Mouse (Mus musculus) embryonic facial prominence, embryonic 13.5 days (tissue): ENCODE measurements at regions not wholly inside any gene's neighbourhood (a gene's known extent, or its start where the extent isn't known, plus 50 kb on each side); places are given as distances from the start of the nearest gene placed in this dataset.

ENCODE experiments used
- ATAC-seq: fragments of 200-750 bp; cut with Nextera tagmentation; 2 replicates; pipeline ENCODE4 v1.8.0; 2017; ENCODE audit warnings: low read depth; ENCODE audit not compliant: insufficient number of reproducible peaks, insufficient read depth, low FRiP score, low TSS enrichment
- H3K27ac ChIP-seq: fragments of 300-500 bp; sonication (generic); 2 replicates; pipeline ENCODE4 v1.5.1; 2015; ENCODE audit warnings: moderate library complexity, mild to moderate bottlenecking, inconsistent platforms
- H3K27me3 ChIP-seq: fragments of 300-500 bp; sonication (generic); 2 replicates; pipeline ENCODE4 v1.6.1; 2015; ENCODE audit warnings: mild to moderate bottlenecking, inconsistent platforms
- H3K36me3 ChIP-seq: fragments of 300-500 bp; sonication (generic); 2 replicates; pipeline ENCODE4 v1.6.1; 2015; ENCODE audit warnings: mild to moderate bottlenecking, inconsistent platforms
- H3K4me1 ChIP-seq: fragments of 300-500 bp; sonication (generic); 2 replicates; pipeline ENCODE4 v1.6.1; 2015; ENCODE audit warnings: inconsistent platforms
- H3K4me2 ChIP-seq: fragments of 300-500 bp; sonication (generic); 2 replicates; pipeline ENCODE4 v1.6.1; 2015; ENCODE audit warnings: moderate library complexity, mild to moderate bottlenecking, inconsistent platforms
- H3K4me3 ChIP-seq: fragments of 300-500 bp; sonication (generic); 2 replicates; pipeline ENCODE4 v1.5.1; 2015; ENCODE audit warnings: mild to moderate bottlenecking, inconsistent platforms
- H3K9ac ChIP-seq: fragments of 300-500 bp; sonication (generic); 2 replicates; pipeline ENCODE4 v1.6.1; 2015; ENCODE audit warnings: mild to moderate bottlenecking, inconsistent platforms
- H3K9me3 ChIP-seq: fragments of 300-500 bp; sonication (generic); 2 replicates; pipeline ENCODE4 v1.6.1; 2016; ENCODE audit warnings: inconsistent platforms
- WGBS: fragments of 180-500 bp; shearing (Covaris S2); methylation state at CpG from one replicate; pipeline ENCODE4 v1.1.7; 2015; ENCODE audit warnings: mixed read lengths; 5-methylcytosine and 5-hydroxymethylcytosine counted together

- ATAC-seq: no peak
- no peak overlapping the region for H3K9ac ChIP-seq
- H3K9me3 ChIP-seq: no peaks in the 10 kb centered on the region
- no peaks in the 10 kb centered on the region; the same call in 1 of the 2 replicates for H3K27me3 ChIP-seq
- peaks cover 13% of the 10 kb centered on the region for H3K4me1 ChIP-seq
- 84% methylated on average over 6 of the region's 6 CpGs for WGBS
- no peaks in the 10 kb centered on the region for H3K36me3 ChIP-seq
- no peak overlapping the region for H3K27ac ChIP-seq
- no peak overlapping the region for H3K4me2 ChIP-seq
- no peak overlapping the region for H3K4me3 ChIP-seq
These were observed 58.6 kb upstream of the Arntl start for GRCm38 (mm10) chr7:113148700-113149099.

GRCm38 (mm10) chr7:113149966-113150470 lies 57.2 kb upstream of the Arntl start:
- H3K27ac ChIP-seq: no peak overlapping the region
- WGBS: 74% methylated on average over 4 of the region's 4 CpGs
- H3K27me3 ChIP-seq: no peaks in the 10 kb centered on the region; the same call in 1 of the 2 replicates
- H3K4me1 ChIP-seq: peaks cover 13% of the 10 kb centered on the region
- no peak for ATAC-seq
- H3K4me3 ChIP-seq: no peak overlapping the region
- no peak overlapping the region for H3K4me2 ChIP-seq
- no peaks in the 10 kb centered on the region for H3K9me3 ChIP-seq
- H3K9ac ChIP-seq: no peak overlapping the region
- H3K36me3 ChIP-seq: no peaks in the 10 kb centered on the region

GRCm38 (mm10) chr7:113150789-113151188 lies 56.5 kb upstream of the Arntl start:
- H3K27me3 ChIP-seq: no peaks in the 10 kb centered on the region; the same call in 1 of the 2 replicates

GRCm38 (mm10) chr7:113151499-113151898 lies 55.8 kb upstream of the Arntl start:
- Histone ChIP-seq H3K4me3 (no peak overlapping the region), H3K27me3 (no peaks in the 10 kb centered on the region; the same call in 1 of the 2 replicates), H3K9ac (no peak overlapping the region), H3K27ac (no peak overlapping the region), H3K4me1 (peaks cover 13% of the 10 kb centered on the region), H3K9me3 (no peaks in the 10 kb centered on the region), H3K36me3 (no peaks in the 10 kb centered on the region), H3K4me2 (no peak overlapping the region)
- no peak for ATAC-seq
- 44% methylated on average over 6 of the region's 6 CpGs for WGBS

More at GRCm38 (mm10) chr7:113150789-113151188, 56.5 kb upstream of the Arntl start:
- ATAC-seq: no peak
- no peak overlapping the region for H3K9ac ChIP-seq
- H3K4me3 ChIP-seq: no peak overlapping the region
- no peak overlapping the region for H3K4me2 ChIP-seq
- no peaks in the 10 kb centered on the region for H3K9me3 ChIP-seq
- WGBS: 50% methylated on average over 6 of the region's 6 CpGs
- H3K27ac ChIP-seq: no peak overlapping the region
- H3K4me1 ChIP-seq: peaks cover 13% of the 10 kb centered on the region
- no peaks in the 10 kb centered on the region for H3K36me3 ChIP-seq

DNA sequence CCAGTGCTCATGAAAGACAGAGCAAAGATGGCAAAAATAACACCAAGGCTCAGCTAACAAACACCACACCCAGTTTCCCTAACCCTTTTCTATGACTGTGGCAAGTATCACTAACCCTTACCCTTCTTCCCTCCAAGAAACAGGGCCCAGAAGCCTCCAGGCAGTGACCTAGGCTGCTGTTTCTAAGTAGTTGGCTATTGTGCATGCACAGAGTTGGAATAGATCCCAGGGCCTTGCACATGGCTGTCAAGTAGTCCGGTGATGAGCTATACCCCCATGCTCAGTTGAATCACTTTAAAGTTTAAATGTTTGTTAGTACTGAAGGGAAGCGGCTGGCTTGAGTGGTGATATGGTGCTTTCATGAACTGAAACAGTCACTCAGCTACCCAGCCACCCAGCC lies 53.9 kb upstream of the Arntl start:
- ATAC-seq: no peak
- peaks cover 8% of the 10 kb centered on the region; the same call in 1 of the 2 replicates for H3K4me1 ChIP-seq
- H3K27ac ChIP-seq: no peak overlapping the region
- no peak overlapping the region for H3K4me3 ChIP-seq
- H3K9ac ChIP-seq: no peak overlapping the region
- WGBS: 91% methylated on average over 2 of the region's 2 CpGs
- H3K4me2 ChIP-seq: no peak overlapping the region
- H3K9me3 ChIP-seq: no peaks in the 10 kb centered on the region
- no peaks in the 10 kb centered on the region for H3K36me3 ChIP-seq
- no peaks in the 10 kb centered on the region for H3K27me3 ChIP-seq

- Histone ChIP-seq H3K9me3 (no peaks in the 10 kb centered on the region), H3K4me1 (peaks cover 8% of the 10 kb centered on the region; the same call in 1 of the 2 replicates), H3K9ac (no peak overlapping the region), H3K27me3 (no peaks in the 10 kb centered on the region), H3K4me2 (no peak overlapping the region), H3K27ac (no peak overlapping the region), H3K36me3 (no peaks in the 10 kb centered on the region), H3K4me3 (no peak overlapping the region)
- 68% methylated on average over 4 of the region's 4 CpGs for WGBS
- no peak for ATAC-seq
These were observed 53.2 kb upstream of the Arntl start for GRCm38 (mm10) chr7:113154066-113154465.

DNA sequence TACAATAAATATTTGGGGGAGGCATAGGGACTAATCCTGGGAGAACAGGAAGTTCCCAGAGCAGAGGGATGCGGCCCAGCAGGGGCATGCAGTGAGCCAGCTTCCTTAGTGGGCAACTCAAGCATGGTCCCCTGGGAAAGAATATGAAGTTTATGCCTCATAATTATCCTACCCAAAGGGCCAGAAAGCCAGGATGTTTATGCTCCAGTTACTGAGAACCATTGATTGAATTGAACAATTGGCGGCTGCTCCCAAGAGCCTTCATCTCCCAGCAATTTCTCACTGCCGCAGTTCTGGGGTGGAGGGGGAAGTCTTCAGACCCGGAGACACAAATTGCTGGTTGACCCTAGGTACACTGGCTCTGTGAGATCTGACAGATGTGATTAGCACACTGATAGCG lies 50.9 kb upstream of the Arntl start:
- no peaks in the 10 kb centered on the region for H3K36me3 ChIP-seq
- H3K9me3 ChIP-seq: no peaks in the 10 kb centered on the region
- H3K9ac ChIP-seq: no peak overlapping the region
- no peak for ATAC-seq
- peaks cover 8% of the 10 kb centered on the region; the same call in 1 of the 2 replicates for H3K4me1 ChIP-seq
- H3K4me3 ChIP-seq: no peak overlapping the region
- WGBS: 70% methylated on average over 5 of the region's 5 CpGs
- no peak overlapping the region for H3K27ac ChIP-seq
- H3K27me3 ChIP-seq: no peaks in the 10 kb centered on the region
- no peak overlapping the region for H3K4me2 ChIP-seq

DNA sequence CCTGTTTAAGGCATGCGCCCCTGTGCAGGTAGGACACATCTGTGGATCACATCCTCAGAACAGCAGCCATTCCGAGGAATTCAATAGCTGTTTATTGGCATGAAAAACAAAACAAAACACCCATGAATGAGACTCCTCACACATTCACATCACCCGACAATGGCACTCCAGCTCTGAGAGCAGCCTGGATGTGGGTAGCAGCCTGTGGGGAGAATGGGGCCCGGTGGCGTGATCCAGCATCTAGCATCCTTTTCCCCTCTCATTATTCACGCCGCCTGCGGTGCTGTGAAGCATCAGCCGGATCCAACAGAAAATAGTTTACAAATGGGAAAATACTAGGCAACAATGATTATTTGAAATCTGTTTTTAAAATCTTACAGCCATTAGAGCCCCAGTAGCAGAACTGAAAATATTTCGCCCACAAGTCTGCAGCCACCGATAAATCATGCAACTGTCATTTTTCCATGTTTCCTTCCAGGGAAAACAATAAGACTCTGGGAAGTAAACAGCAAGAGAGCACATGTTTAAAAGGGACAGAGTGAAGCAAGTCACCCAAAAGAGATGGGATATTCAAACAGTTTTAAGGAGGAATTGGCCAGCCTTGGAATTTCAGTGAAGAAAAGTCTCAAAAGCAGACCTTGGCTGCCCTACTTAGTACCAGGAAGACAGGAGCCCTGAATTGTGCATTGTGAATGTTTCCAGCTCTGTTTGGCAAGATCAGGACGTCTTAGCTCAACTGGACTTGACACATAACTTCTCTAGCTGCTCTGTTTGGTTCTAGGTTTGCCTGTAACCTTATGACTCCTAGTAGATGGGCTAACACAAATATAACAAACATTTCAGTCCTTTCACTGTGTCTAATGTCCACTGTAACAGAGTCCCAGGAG lies 50.2 kb upstream of the Arntl start:
- 0 out of 2 replicates have a peak, but pooled peaks cover 8% of the 10 kb centered on the region for H3K4me1 ChIP-seq
- H3K27ac ChIP-seq: no peak overlapping the region; the same call in 1 of the 2 replicates
- H3K4me2 ChIP-seq: no peak overlapping the region
- no peak for ATAC-seq
- H3K36me3 ChIP-seq: no peaks in the 10 kb centered on the region
- 75% methylated on average over 12 of the region's 12 CpGs for WGBS
- H3K9me3 ChIP-seq: no peaks in the 10 kb centered on the region
- H3K9ac ChIP-seq: no peak overlapping the region
- no peaks in the 10 kb centered on the region for H3K27me3 ChIP-seq
- H3K4me3 ChIP-seq: no peak overlapping the region
